Mouse (Mus musculus) heart, postnatal 14 days (tissue): Measurements from ENCODE around the gene Efna4. TPM values are rescaled to one million over a fixed set of nuclear protein-coding genes. Genes with fewer than 3 reads are reported as not detected.

Source experiments
- DNase-seq, 2 experiments: peaks; one replicate each; pipeline ENCODE4 v3.0.0; 2021 to 2022
- intact Hi-C: fragments of 180-260 bp; cut with DNase I; formaldehyde crosslinking; loops from one replicate; pipeline ENCODE4 v1.15.1; 2025
- total RNA-seq, 2 experiments: library from RNA; stranded (reverse); gene quantifications; 2 replicates each; pipeline ENCODE4 v1.2.3; 2021

Gene Efna4
- total RNA-seq, 2 experiments from 2014 or later, result 0.49 to 0.74 TPM

- no peak for DNase-seq
- intact Hi-C loops, result no loop called here
These were observed 27.3 kb upstream of the Efna4 start, which contains the start of gene Dcst1 for GRCm38 (mm10) chr3:89365153-89365485. Gene Dcst1, minus strand, starts transcription at chr3:89365253.

- intact Hi-C loops, result no loop called here
- no peak for DNase-seq
These were observed 26.8 kb upstream of the Efna4 start for GRCm38 (mm10) chr3:89364631-89365030.

GRCm38 (mm10) chr3:89361675-89362074, 23.8 kb upstream of the Efna4 start, which contains the start of gene Dcst2:
Gene Dcst2, plus strand, starts transcription at chr3:89361975.
- intact Hi-C loops, result no loop called here
- DNase-seq, result no peak

- intact Hi-C loops, result no loop called here
- no peak for DNase-seq
These were observed 22.4 kb upstream of the Efna4 start for GRCm38 (mm10) chr3:89360237-89360636.

DNA sequence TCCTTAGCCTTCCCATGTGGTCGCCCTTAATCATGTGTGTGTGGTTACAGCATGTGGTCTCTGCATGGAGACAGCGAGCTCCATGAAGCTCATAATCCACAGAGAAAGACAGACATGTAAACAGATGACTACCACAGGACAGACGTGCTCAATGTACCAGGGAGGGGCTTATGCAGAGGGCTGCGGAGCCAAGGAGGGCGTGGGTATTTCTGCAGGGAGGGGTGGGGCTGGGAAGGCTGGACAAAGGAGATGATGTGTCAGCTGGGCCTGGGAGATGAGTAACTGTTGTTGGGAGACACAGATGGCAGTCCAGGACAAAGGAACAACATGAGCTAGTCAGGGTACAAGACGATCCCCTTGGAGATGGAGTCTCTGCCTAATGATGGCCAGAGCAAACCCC, 21.8 kb upstream of the Efna4 start:
- DNase-seq, result no peak
- intact Hi-C loops, result no loop called here

DNA sequence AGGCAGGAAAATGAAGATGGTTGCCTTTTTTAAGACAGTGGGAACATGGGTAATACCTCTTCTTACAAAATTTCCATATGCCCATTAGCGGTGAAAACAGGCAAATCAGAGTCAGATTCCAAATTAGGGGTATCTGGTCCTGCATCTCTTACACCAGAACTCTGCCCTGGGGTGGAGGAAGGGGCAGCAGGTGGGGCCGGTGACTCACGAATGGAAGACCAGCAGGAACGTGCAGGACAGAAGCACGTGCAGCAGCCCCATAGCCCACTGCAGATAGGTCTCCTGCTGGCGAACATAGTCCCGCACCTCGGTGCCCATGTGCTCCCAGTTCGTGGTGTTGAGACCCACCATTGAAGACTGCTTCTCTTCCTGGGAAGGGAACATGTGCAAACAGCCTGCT, 18.2 kb upstream of the Efna4 start:
- intact Hi-C loops, result no loop called here
- DNase-seq, result no peak

DNA sequence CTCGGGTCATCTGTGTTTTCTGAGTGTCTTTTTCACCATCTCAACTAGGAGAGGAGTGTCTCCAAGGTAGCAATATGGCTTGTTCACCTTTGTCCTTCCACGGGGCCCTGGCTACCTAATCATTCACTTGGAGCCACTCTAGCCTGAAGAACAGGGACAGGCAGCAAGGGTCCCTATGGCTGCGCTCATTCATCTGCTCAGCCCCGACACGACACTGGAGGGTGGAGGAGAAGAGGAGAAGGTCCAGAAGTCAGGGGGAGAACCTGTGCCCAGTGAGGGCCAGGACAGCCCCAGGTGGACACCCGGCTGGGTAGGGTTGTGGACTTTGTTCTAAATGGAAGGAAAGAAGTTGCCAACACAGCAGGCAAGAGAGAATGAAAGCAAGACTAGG, 17.7 kb upstream of the Efna4 start:
- intact Hi-C loops, result loop anchor here (2.0 kb wide), 1 partner anchor 39 kb away; no protein-coding TSS in a partner anchor
- no peak for DNase-seq

DNA sequence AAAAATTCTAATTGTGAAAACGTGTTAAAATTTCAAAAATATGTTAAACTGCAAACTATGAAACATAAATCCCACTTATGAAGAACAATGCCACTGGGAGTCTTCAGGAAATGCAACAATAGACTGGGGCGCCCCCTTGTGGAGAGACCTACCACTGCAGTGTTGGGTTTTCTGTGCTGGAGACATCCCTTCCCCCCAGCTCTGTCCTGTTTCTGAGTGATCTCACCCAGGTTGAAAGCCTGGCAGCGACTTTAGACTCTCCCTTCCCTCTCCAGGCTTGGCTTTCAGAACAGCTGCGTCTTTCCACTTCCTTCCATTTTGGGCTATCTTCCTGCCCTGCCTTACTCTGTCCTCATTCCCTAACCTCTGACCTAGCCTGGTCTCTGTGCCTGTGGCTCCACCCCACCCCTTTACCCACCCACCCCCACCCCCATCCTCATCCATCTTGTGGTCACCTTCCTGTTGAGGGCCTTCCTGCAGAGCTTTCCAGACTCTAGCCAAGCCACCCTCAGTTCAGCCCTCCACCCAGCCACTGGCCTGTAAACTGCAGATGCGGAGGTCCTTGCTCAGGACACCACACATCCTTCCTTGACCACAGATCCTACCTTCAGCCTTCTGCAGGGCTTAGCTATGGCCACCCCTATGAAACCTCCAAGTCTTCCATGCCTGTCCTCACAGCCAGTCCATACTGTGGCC, 17.1 kb upstream of the Efna4 start:
- intact Hi-C loops, result loop anchor here (1.0 to 2.0 kb wide), 2 partner anchors 15 to 38 kb away; no protein-coding TSS in a partner anchor
- DNase-seq, result peak; percentile 88 to 93

GRCm38 (mm10) chr3:89351271-89351670, 13.4 kb upstream of the Efna4 start:
- DNase-seq, result no peak
- intact Hi-C loops, result no loop called here

GRCm38 (mm10) chr3:89349869-89350501, 12.2 kb upstream of the Efna4 start, which contains the start of gene Adam15:
Gene Adam15, minus strand, starts transcription at chr3:89349996.
- intact Hi-C loops, result no loop called here
- DNase-seq, result peak; percentile 92 to 94

DNA sequence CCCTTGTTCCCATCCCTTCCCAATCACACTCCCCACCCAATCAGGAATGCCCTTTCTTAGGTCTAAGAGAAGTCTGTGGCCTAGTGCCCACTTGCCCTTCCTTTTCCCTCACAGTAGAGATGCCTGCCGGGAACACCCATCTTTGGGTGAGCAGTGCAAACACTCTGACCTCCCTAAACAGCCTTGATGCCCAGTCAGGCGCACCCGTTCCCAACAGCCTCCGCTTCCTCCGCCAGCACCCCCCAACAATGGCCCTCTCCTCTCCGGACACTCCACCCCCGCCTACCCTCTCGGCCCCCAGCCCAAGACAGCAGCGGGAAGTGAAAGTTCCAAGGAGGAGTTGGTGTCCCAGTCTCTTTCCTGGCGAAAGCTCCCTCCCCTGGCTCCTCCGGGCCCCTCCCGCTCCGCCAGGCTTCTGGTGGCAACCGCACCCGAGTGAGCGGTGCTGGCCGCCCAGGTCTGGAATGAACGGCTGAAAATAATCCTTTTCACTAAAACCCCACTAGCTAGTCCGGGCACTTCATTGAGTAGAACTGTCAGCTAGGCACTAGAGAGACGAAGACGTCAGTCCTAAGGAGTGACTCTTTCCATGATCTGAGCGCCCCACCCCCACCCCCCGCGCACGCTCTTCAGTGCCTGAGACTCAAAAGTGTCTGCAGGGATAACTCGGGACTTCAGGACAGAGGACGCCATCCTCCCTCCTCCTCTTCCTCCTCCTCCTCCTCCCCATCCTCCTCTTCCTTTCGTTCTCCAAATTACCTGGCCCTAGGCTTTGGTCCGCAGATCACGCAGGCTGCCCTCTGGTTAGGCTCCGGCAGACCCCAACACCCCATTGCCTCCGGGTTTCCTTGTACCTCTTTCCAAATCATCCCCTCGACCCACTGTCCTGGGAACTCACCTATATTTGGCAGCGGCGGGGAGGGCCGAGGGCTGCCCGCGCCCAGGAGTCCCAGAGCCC, 11.4 kb upstream of the Efna4 start:
- intact Hi-C loops, result no loop called here
- peak; percentile 67 to 76 for DNase-seq

DNA sequence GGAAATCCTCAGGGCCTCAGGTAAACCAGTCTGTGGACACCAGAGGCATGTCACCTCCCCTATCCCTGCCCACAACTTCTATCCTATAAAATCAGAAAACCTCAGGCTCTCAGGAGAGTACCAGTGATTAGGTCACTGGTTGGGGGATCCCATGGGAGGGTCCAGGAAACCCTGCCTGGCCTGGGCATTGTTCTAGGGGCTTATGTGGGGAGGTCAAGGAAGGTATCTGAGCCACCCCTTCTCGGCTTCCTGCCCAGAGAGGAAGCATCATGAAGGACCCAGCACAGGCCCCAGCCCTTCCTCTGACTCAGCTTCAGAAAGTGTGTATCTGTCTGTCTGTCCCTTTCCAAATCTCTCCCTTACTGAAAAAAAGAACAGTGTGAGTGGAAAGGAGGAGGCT, 10.1 kb upstream of the Efna4 start:
- peak; percentile 45 to 50 for DNase-seq
- intact Hi-C loops, result no loop called here

DNA sequence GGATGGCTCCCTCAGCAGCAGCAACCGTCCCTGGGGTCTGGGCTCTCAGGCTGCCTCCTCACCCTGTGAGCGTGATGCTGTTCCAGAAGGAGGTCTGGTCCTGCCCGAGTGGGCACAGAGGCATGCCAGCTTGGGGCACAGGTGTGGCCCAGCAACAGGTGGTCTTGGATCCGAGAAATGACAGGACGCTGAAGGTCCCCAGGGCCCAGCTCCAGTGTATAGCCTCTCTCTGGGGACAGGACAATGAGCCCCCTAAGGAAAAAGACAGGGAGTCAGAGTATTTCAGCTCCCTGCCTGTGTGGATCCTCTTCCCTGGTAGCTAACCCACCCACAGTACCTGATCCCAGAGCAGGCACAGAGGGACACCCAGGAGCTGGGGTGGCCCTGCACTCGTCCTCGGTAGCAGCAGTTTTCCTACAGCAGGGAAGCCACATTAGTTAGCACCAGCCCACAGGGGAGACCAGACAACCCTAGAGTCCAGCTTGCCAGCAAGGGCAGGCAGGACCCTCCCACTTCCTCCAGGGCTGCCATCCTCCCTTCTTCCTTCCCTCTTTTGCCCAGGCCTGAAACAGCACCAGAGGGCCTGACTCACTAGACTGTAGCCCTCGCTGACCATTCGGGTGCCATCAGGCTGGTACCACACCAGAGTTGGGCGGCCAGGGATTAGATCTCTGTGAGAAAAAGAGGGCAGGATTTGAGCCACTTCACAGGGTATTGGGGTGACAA, 9.2 kb upstream of the Efna4 start:
- DNase-seq, result no peak
- intact Hi-C loops, result no loop called here

GRCm38 (mm10) chr3:89343279-89343678, 5.5 kb upstream of the Efna4 start:
- intact Hi-C loops, result no loop called here
- DNase-seq, result no peak

GRCm38 (mm10) chr3:89341794-89342193, 4.0 kb upstream of the Efna4 start:
- intact Hi-C loops, result loop anchor here (2.0 kb wide), 1 partner anchor 347 kb away; no protein-coding TSS in a partner anchor
- DNase-seq, result no peak

DNA sequence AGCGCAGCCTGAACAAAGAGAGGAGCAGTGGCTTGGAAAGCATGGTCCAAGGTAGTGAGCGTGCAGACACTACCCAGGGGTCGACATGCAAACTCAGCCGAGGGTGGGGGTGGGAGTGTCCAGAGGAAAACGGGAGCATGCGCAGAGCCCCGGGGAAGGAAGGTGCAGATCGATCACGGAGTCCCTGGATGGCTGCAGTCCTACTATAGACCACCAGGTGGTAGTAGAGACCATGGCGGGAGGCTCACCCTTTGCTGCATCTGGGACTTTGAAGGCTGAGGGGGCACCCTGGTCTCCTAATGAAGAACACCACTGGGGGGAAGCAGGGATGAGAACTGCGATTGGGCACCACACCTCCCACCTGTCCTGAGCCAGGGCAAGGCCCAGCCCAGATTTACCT, 2.6 kb upstream of the Efna4 start:
- DNase-seq, result peak; percentile 74 to 88
- intact Hi-C loops, result loop anchor here (1.0 to 2.0 kb wide), 2 partner anchors 14 to 348 kb away; no protein-coding TSS in a partner anchor

DNA sequence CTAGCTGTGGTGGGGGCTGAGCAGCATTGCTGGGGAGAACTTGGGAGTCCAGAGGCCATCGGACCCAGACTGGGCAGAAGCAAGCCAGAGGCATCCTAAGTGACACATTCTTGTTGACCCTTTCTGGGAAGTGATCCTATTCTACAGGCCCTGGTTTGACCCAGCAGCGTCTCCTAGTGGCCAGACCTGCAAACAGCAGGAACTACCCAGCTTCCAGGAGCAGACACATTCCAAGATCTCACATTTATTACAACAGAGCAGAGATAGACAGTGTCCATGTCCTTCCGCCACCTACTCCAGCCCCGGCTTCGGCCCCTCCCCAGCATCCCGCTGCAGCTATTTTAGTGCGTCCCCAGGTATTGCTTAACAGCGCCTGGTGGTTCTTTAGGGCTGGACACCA, 1.6 kb upstream of the Efna4 start:
- intact Hi-C loops, result loop anchor here (5.0 kb wide), 1 partner anchor 148 kb away; no protein-coding TSS in a partner anchor

DNA sequence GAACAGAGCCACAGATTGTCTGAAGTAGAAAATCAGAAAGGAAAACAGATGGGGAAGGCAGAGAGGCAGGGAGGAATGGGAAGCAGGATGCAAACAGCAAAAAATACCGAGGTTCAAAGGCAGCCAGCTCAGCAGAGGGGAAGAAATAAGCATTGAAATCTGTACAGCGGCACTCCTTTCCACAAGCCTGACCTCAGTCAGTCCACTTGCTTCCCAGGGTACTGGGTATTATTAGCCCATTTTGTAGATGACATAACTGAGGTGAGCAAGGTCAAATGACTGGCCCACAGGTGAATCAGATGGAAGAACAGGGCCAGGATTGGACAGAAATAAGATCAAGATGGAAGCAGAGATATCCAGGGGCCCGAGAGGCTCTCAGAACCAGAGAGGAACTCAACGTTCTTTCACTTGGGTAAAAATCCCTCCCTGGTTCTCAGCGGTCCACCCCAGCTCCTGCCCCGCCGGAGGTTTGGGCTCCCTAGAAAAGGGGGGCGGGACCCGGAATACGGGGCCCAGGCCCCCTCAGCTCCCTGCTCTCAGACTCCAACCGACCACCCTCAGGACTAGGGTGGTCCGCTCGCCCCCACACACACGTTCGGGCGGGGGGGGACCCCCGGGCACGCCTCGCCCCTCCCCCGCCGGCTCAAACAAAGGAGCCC, 637 bp downstream of the Efna4 start:
- intact Hi-C loops, result loop anchor here (2.0 to 5.0 kb wide), 2 partner anchors 18 to 150 kb away; no protein-coding TSS in a partner anchor
- DNase-seq, result no peak

More for the DNA sequence above, 1.6 kb upstream of the Efna4 start:
- peak; percentile 64 to 82 for DNase-seq

GRCm38 (mm10) chr3:89336529-89336928, 1.3 kb downstream of the Efna4 start:
- intact Hi-C loops, result loop anchor here (2.0 to 5.0 kb wide), 2 partner anchors 18 to 151 kb away; no protein-coding TSS in a partner anchor
- DNase-seq, result no peak
